Mouse (Mus musculus) thymus, adult 2 months (tissue): ENCODE results near the gene Nfkbib. TPM values are rescaled to one million over a fixed set of nuclear protein-coding genes. Genes with fewer than 3 reads are reported as not detected.

ENCODE experiments used
- DNase-seq: peaks from one replicate; pipeline ENCODE4 v3.0.0; 2021
- H3K27ac ChIP-seq: fragments of 200-500 bp; 2 replicates; pipeline ENCODE4 v1.5.1; 2012; ENCODE audit warnings: low read length, control low read depth; ENCODE audit not compliant: control insufficient read depth, insufficient read depth
- H3K27me3 ChIP-seq: fragments of 200-500 bp; 2 replicates; pipeline ENCODE4 v1.6.1; 2012; ENCODE audit warnings: mild to moderate bottlenecking, low read length, moderate library complexity, mixed read lengths; ENCODE audit not compliant: control insufficient read depth, insufficient read depth
- H3K36me3 ChIP-seq: fragments of 200-500 bp; 2 replicates; pipeline ENCODE4 v1.6.1; 2012; ENCODE audit warnings: mild to moderate bottlenecking, low read length, moderate library complexity; ENCODE audit not compliant: control insufficient read depth, insufficient read depth
- H3K4me1 ChIP-seq: fragments of 200-500 bp; replicated peaks from 2 replicates; pipeline ENCODE4 v1.6.1; 2012; ENCODE audit warnings: low read length; ENCODE audit not compliant: control insufficient read depth, insufficient read depth
- H3K4me3 ChIP-seq: fragments of 200-500 bp; 2 replicates; pipeline ENCODE4 v1.5.1; 2012; ENCODE audit warnings: mild to moderate bottlenecking, low read length, control low read depth, moderate library complexity; ENCODE audit not compliant: control insufficient read depth, insufficient read depth
- CTCF ChIP-seq: fragments of 200-500 bp; IDR thresholded peaks from 2 replicates; pipeline ENCODE4 v1.5.1; 2012; ENCODE audit warnings: mild to moderate bottlenecking, control low read depth, low read length, moderate library complexity, borderline replicate concordance; ENCODE audit not compliant: control insufficient read depth, poor library complexity, insufficient read depth; ENCODE audit errors: extremely low read depth
- POLR2A ChIP-seq: fragments of 200-500 bp; IDR thresholded peaks from 2 replicates; pipeline ENCODE4 v1.6.1; 2012; ENCODE audit warnings: mild to moderate bottlenecking, low read length, control low read depth, moderate library complexity; ENCODE audit not compliant: control insufficient read depth, poor library complexity, insufficient read depth; ENCODE audit errors: extremely low read depth
- WGBS: fragments of 180-500 bp; shearing (Covaris S2); methylation state at CpG from one replicate; pipeline ENCODE4 v1.1.7; 2018; 5-methylcytosine and 5-hydroxymethylcytosine counted together
- polyA plus RNA-seq: library from polyadenylated mRNA; depleted of rRNA; stranded (reverse); fragments of >200 nt; gene quantifications from 2 replicates; pipeline ENCODE4 v1.2.3, GENCODE M21; 2012; rRNA removed

Nfkbib gene
- polyA plus RNA-seq = 75.5 and 78.8 TPM in 2 replicates

GRCm38 (mm10) chr7:28767462-28767965, at the start of gene Nfkbib:
Gene Nfkbib (minus strand): TSS chr7:28767512.
- no peak for DNase-seq
- H3K27me3 ChIP-seq = no peaks in the 10 kb centered on the region
- 79% methylated on average over 7 of the region's 7 CpGs for WGBS
- H3K4me3 ChIP-seq = peak within 1 kb of the TSS; percentile 74
- no peak for TF ChIP-seq POLR2A
- no peak for TF ChIP-seq CTCF
- peaks cover 16% of the 10 kb centered on the region for H3K4me1 ChIP-seq
- no peaks in the 10 kb centered on the region for H3K36me3 ChIP-seq
- no peak within 1 kb of the TSS for H3K27ac ChIP-seq

DNA sequence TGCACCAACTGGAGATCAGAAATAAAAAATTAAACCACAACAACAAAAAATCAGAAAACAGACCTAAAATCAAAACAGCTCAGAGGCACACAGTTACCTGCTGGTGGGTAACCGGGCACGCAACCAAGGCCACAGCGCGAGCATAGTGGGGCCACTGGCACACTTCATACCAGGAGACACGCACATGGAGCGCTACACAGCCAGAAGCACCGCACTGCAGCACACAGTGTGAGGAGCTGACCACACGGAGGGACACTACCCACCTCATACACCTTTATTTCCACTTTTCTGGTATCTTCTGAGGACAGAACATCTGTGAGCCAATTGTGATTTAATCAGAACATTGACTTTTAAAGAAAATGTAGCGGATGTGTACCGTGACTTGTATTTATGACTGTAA, 49.6 kb upstream of the Nfkbib start:
- TF ChIP-seq POLR2A = no peak
- no peak for TF ChIP-seq CTCF
- peaks cover 90% of the 10 kb centered on the region for H3K36me3 ChIP-seq
- no peak overlapping the region for H3K4me3 ChIP-seq
- 96% methylated on average over 10 of the region's 10 CpGs for WGBS
- no peaks in the 10 kb centered on the region for H3K27me3 ChIP-seq
- H3K27ac ChIP-seq = no peak overlapping the region
- H3K4me1 ChIP-seq = peaks cover 34% of the 10 kb centered on the region
- DNase-seq = no peak

GRCm38 (mm10) chr7:28816201-28816600, 48.9 kb upstream of the Nfkbib start:
- 79% methylated on average over 9 of the region's 9 CpGs for WGBS
- no peak overlapping the region for H3K4me3 ChIP-seq
- no peak overlapping the region for H3K27ac ChIP-seq
- DNase-seq = no peak
- H3K27me3 ChIP-seq = no peaks in the 10 kb centered on the region
- TF ChIP-seq POLR2A (no peak), CTCF (no peak)
- peaks cover 34% of the 10 kb centered on the region for H3K4me1 ChIP-seq
- peaks cover 82% of the 10 kb centered on the region for H3K36me3 ChIP-seq

DNA sequence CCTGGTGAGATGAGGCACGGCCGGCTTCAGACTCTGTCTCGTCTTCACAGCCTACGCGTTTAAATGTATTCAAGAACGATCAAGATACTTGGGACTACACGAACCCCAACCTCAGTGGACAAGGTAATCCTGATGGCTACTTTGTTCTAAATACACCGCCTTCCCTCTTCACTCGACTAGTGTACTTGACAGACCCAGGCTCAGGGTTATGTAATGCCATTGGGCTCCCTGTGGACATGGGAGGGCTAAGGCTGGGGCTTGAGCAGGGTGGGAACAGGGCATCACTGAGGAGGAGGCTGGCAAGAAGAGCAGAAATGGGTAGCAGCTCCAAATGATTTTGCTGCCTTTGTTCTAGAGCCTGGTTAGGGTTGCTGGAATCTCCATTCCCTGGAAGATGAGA, 47.9 kb upstream of the Nfkbib start:
- Histone ChIP-seq H3K36me3 (peaks cover 73% of the 10 kb centered on the region), H3K4me3 (no peak overlapping the region), H3K27ac (no peak overlapping the region), H3K27me3 (no peaks in the 10 kb centered on the region), H3K4me1 (peaks cover 26% of the 10 kb centered on the region)
- DNase-seq = no peak
- TF ChIP-seq CTCF (no peak), POLR2A (no peak)
- 97% methylated on average over 9 of the region's 9 CpGs for whole genome bisulfite sequencing

DNA sequence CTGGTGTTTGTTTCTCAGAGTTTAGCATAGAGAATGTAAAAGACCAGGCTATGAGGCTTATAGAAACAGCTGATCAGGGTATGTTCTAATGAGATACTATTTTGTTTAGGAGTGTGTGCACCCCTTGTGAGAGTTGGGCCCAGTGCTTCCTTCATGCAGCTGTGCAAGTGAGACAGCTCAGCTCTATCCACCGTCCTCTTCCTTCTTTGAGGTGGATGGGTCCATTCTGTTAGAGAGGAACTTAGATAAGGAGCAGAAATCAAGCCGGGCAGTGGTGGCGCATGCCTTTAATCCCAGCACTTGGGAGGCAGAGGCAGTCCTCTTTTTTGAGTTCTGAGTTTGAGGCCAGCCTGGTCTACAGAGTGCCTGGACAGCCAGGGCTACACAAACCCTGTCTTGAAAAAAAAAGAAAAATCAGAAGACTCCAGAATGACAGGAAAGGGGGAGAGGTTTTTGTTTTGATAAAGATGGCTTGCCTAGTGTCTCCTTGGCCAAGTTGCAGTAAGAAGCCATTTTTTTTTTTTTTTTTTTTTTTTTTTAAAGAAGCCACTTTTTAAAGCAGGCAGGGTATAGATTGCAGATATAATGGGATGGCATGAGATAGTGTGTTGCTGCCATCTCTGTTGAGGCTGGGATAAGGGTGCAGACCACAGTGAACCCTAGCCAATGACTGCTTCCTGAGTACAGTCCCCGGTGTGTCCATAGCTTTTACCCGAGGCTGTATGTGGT, 47.2 kb upstream of the Nfkbib start:
- peaks cover 65% of the 10 kb centered on the region for H3K36me3 ChIP-seq
- WGBS = 94% methylated on average over 5 of the region's 5 CpGs
- DNase-seq = no peak

GRCm38 (mm10) chr7:28812949-28813348, 45.6 kb upstream of the Nfkbib start:
- Histone ChIP-seq H3K27me3 (no peaks in the 10 kb centered on the region), H3K4me3 (no peak overlapping the region), H3K36me3 (peaks cover 50% of the 10 kb centered on the region), H3K4me1 (peaks cover 24% of the 10 kb centered on the region), H3K27ac (no peak overlapping the region)
- 72% methylated on average over 5 of the region's 5 CpGs for WGBS
- DNase-seq = no peak
- TF ChIP-seq CTCF (no peak), POLR2A (no peak)

More for the DNA sequence above, 47.2 kb upstream of the Nfkbib start:
- no peak for TF ChIP-seq CTCF
- TF ChIP-seq POLR2A = no peak
- Histone ChIP-seq H3K4me3 (no peak overlapping the region), H3K27me3 (no peaks in the 10 kb centered on the region), H3K27ac (no peak overlapping the region), H3K4me1 (peaks cover 21% of the 10 kb centered on the region)
